Mouse (Mus musculus): ENCODE results near the gene Prl2c3. TPM values are rescaled to one million over a fixed set of nuclear protein-coding genes. Genes with fewer than 3 reads are reported as not detected.
"Not testable (repeated sequence)": the region's sequence is repeated elsewhere in the genome, so short reads cannot be mapped to it uniquely, and the experiment has no call there.

Gene Prl2c3
- total RNA-seq (2014; rRNA removed) (not detected in 2 replicates), polyA plus RNA-seq (2015; fragmentation: Nextera tagmentation; extraction: Ambion mirVana) (not detected in 2 replicates)

- H3K9ac ChIP-seq (replicated peaks; ENCODE audit: low read length, poor library complexity, severe bottlenecking); H3K27ac ChIP-seq (ENCODE audit: low read depth, low read length); H3K36me3 ChIP-seq (ENCODE audit: insufficient read depth, low read length); DNase-seq (ENCODE audit: low spot score); H3K4me2 ChIP-seq (ENCODE audit: low read depth, low read length, poor library complexity, severe bottlenecking); H3K27me3 ChIP-seq (ENCODE audit: insufficient read depth, low read length); H3K4me1 ChIP-seq (ENCODE audit: insufficient read depth, low read length); H3K4me3 ChIP-seq (ENCODE audit: low read depth, low read length); ATAC-seq (ENCODE audit: low FRiP score); H3K9me3 ChIP-seq (ENCODE audit: low read length): not testable (repeated sequence)
- 60% methylated on average over 3 of the region's 3 CpGs for WGBS
These were observed at the start of gene Prl2c3 for GRCm38 (mm10) chr13:12799979-12800378. Gene Prl2c3, minus strand, starts transcription at chr13:12800079.

- 69% methylated on average over 4 of the region's 4 CpGs for WGBS
- ATAC-seq (ENCODE audit: low FRiP score): peak; percentile 57
These were observed 48.4 kb upstream of the Prl2c3 start for GRCm38 (mm10) chr13:12848254-12848653.

GRCm38 (mm10) chr13:12844701-12845100, 44.8 kb upstream of the Prl2c3 start:
- WGBS: 79% methylated on average over 1 of the region's 1 CpGs
- not testable (repeated sequence) for DNase-seq (ENCODE audit: low spot score); H3K4me2 ChIP-seq (ENCODE audit: low read depth, low read length, poor library complexity, severe bottlenecking)

More at GRCm38 (mm10) chr13:12848254-12848653, 48.4 kb upstream of the Prl2c3 start:
- H3K4me1 ChIP-seq (ENCODE audit: insufficient read depth, low read length); H3K27me3 ChIP-seq (ENCODE audit: insufficient read depth, low read length); H3K4me2 ChIP-seq (ENCODE audit: low read depth, low read length, poor library complexity, severe bottlenecking); H3K9ac ChIP-seq (replicated peaks; ENCODE audit: low read length, poor library complexity, severe bottlenecking); H3K27ac ChIP-seq (ENCODE audit: low read depth, low read length); H3K4me3 ChIP-seq (ENCODE audit: low read depth, low read length); DNase-seq (ENCODE audit: low spot score); H3K36me3 ChIP-seq (ENCODE audit: insufficient read depth, low read length): not testable (repeated sequence)
- H3K9me3 ChIP-seq (ENCODE audit: low read length): peaks cover 24% of the 10 kb centered on the region

GRCm38 (mm10) chr13:12837546-12837945, 37.7 kb upstream of the Prl2c3 start:
- 65% methylated on average over 2 of the region's 2 CpGs for WGBS

More at GRCm38 (mm10) chr13:12844701-12845100, 44.8 kb upstream of the Prl2c3 start:
- not testable (repeated sequence) for H3K4me3 ChIP-seq (ENCODE audit: low read depth, low read length); H3K27ac ChIP-seq (ENCODE audit: low read depth, low read length); ATAC-seq (ENCODE audit: low FRiP score); H3K36me3 ChIP-seq (ENCODE audit: insufficient read depth, low read length); H3K27me3 ChIP-seq (ENCODE audit: insufficient read depth, low read length); H3K9ac ChIP-seq (replicated peaks; ENCODE audit: low read length, poor library complexity, severe bottlenecking); H3K4me1 ChIP-seq (ENCODE audit: insufficient read depth, low read length)
- H3K9me3 ChIP-seq (ENCODE audit: low read length): peaks cover 27% of the 10 kb centered on the region

GRCm38 (mm10) chr13:12831769-12832168, 31.9 kb upstream of the Prl2c3 start:
- Histone ChIP-seq H3K4me2 (ENCODE audit: low read depth, low read length, poor library complexity, severe bottlenecking) (no peak overlapping the region), H3K4me3 (ENCODE audit: low read depth, low read length) (no peak overlapping the region), H3K9ac (replicated peaks; ENCODE audit: low read length, poor library complexity, severe bottlenecking) (no peak overlapping the region), H3K4me1 (ENCODE audit: insufficient read depth, low read length) (no peaks in the 10 kb centered on the region), H3K27me3 (ENCODE audit: insufficient read depth, low read length) (no peaks in the 10 kb centered on the region), H3K27ac (ENCODE audit: low read depth, low read length) (no peak overlapping the region), H3K36me3 (ENCODE audit: insufficient read depth, low read length) (no peaks in the 10 kb centered on the region), H3K9me3 (ENCODE audit: low read length) (peaks cover 38% of the 10 kb centered on the region)
- ATAC-seq (ENCODE audit: low FRiP score): 0 out of 2 replicates have a peak, but pooled peaks have one; percentile 31
- no peak for DNase-seq (ENCODE audit: low spot score)
- 73% methylated on average over 2 of the region's 2 CpGs for WGBS
- TF ChIP-seq CTCF (IDR thresholded peaks at IDR 0.05): no peak

More at GRCm38 (mm10) chr13:12837546-12837945, 37.7 kb upstream of the Prl2c3 start:
- not testable (repeated sequence) for H3K4me2 ChIP-seq (ENCODE audit: low read depth, low read length, poor library complexity, severe bottlenecking); DNase-seq (ENCODE audit: low spot score); H3K4me1 ChIP-seq (ENCODE audit: insufficient read depth, low read length); H3K36me3 ChIP-seq (ENCODE audit: insufficient read depth, low read length); H3K27me3 ChIP-seq (ENCODE audit: insufficient read depth, low read length); H3K4me3 ChIP-seq (ENCODE audit: low read depth, low read length); H3K27ac ChIP-seq (ENCODE audit: low read depth, low read length); H3K9ac ChIP-seq (replicated peaks; ENCODE audit: low read length, poor library complexity, severe bottlenecking)
- 0 out of 2 replicates have a peak, but pooled peaks have one; percentile 15 for ATAC-seq (ENCODE audit: low FRiP score)
- H3K9me3 ChIP-seq (ENCODE audit: low read length): peaks cover 29% of the 10 kb centered on the region

- Histone ChIP-seq H3K4me2 (ENCODE audit: low read depth, low read length, poor library complexity, severe bottlenecking) (no peak overlapping the region), H3K9ac (replicated peaks; ENCODE audit: low read length, poor library complexity, severe bottlenecking) (no peak overlapping the region), H3K36me3 (ENCODE audit: insufficient read depth, low read length) (no peaks in the 10 kb centered on the region), H3K27me3 (ENCODE audit: insufficient read depth, low read length) (no peaks in the 10 kb centered on the region), H3K4me1 (ENCODE audit: insufficient read depth, low read length) (no peaks in the 10 kb centered on the region), H3K27ac (ENCODE audit: low read depth, low read length) (no peak overlapping the region), H3K4me3 (ENCODE audit: low read depth, low read length) (no peak overlapping the region), H3K9me3 (ENCODE audit: low read length) (peaks cover 41% of the 10 kb centered on the region)
- WGBS: 87% methylated on average over 5 of the region's 5 CpGs
- ATAC-seq (ENCODE audit: low FRiP score) (no peak), DNase-seq (ENCODE audit: low spot score) (peak; percentile 24)
- TF ChIP-seq CTCF (IDR thresholded peaks at IDR 0.05): no peak
These were observed 29.2 kb upstream of the Prl2c3 start for GRCm38 (mm10) chr13:12829031-12829430.

- H3K27ac ChIP-seq (ENCODE audit: low read depth, low read length); H3K9ac ChIP-seq (replicated peaks; ENCODE audit: low read length, poor library complexity, severe bottlenecking); H3K4me1 ChIP-seq (ENCODE audit: insufficient read depth, low read length); H3K27me3 ChIP-seq (ENCODE audit: insufficient read depth, low read length); H3K36me3 ChIP-seq (ENCODE audit: insufficient read depth, low read length); DNase-seq (ENCODE audit: low spot score); H3K4me2 ChIP-seq (ENCODE audit: low read depth, low read length, poor library complexity, severe bottlenecking); H3K4me3 ChIP-seq (ENCODE audit: low read depth, low read length): not testable (repeated sequence)
- H3K9me3 ChIP-seq (ENCODE audit: low read length): peaks cover 28% of the 10 kb centered on the region
- peak; percentile 72; the same call in 1 of the 2 replicates for ATAC-seq (ENCODE audit: low FRiP score)
- WGBS: 64% methylated on average over 4 of the region's 4 CpGs
These were observed 24.8 kb upstream of the Prl2c3 start for GRCm38 (mm10) chr13:12824500-12825176.

- not testable (repeated sequence) for H3K36me3 ChIP-seq (ENCODE audit: insufficient read depth, low read length); H3K9me3 ChIP-seq (ENCODE audit: low read length); H3K27ac ChIP-seq (ENCODE audit: low read depth, low read length); H3K9ac ChIP-seq (replicated peaks; ENCODE audit: low read length, poor library complexity, severe bottlenecking); H3K27me3 ChIP-seq (ENCODE audit: insufficient read depth, low read length); H3K4me2 ChIP-seq (ENCODE audit: low read depth, low read length, poor library complexity, severe bottlenecking); H3K4me1 ChIP-seq (ENCODE audit: insufficient read depth, low read length); H3K4me3 ChIP-seq (ENCODE audit: low read depth, low read length); ATAC-seq (ENCODE audit: low FRiP score); DNase-seq (ENCODE audit: low spot score)
- 83% methylated on average over 5 of the region's 5 CpGs for WGBS
These were observed 14.0 kb upstream of the Prl2c3 start for GRCm38 (mm10) chr13:12813734-12814424.

Measured in midbrain, postnatal 0 days (tissue).